Mouse (Mus musculus) left cerebral cortex, adult 2 months (tissue): ENCODE measurements at regions not wholly inside any gene's neighbourhood (a gene's known extent, or its start where the extent isn't known, plus 50 kb on each side); places are given as distances from the start of the nearest gene placed in this dataset.
A peak's percentile ranks its signal among the peaks of the same experiment; 100 is the strongest.
"Not testable (repeated sequence)": the region's sequence is repeated elsewhere in the genome, so short reads cannot be mapped to it uniquely, and the experiment has no call there.

Source experiments
- DNase-seq, 2 experiments: peaks; one replicate each; pipeline ENCODE4 v3.0.0; 2021 to 2022; ENCODE audit warnings: low spot score in 2 of 2, mixed read lengths in 1 of 2; ENCODE audit errors: extremely low spot score in 1 of 2
- H3K27ac ChIP-seq: fragments of 200-600 bp; 2 replicates; pipeline ENCODE4 v1.8.1; 2022
- H3K4me3 ChIP-seq: fragments of 200-600 bp; 2 replicates; pipeline ENCODE4 v1.8.1; 2022
- CTCF ChIP-seq: fragments of 200-600 bp; IDR thresholded peaks from 2 replicates; pipeline ENCODE4 v1.8.1; 2022; ENCODE audit warnings: antibody characterized with exemption, mild to moderate bottlenecking, moderate library complexity
- intact Hi-C: fragments of 180-260 bp; cut with DNase I; formaldehyde crosslinking; loops from one replicate; pipeline ENCODE4 v1.15.1; 2025

GRCm38 (mm10) chr17:29430401-29430800 is 60.2 kb upstream of the Pim1 start:
- no peak for TF ChIP-seq CTCF
- intact Hi-C loops, result no loop called here
- Histone ChIP-seq H3K27ac (no peak overlapping the region), H3K4me3 (no peak overlapping the region)
- DNase-seq, result no peak

- no peak; the same call in 1 of the 2 replicates for TF ChIP-seq CTCF
- DNase-seq, result no peak
- no peak overlapping the region for H3K27ac ChIP-seq
- intact Hi-C loops, result no loop called here
- H3K4me3 ChIP-seq, result no peak overlapping the region
Observed at GRCm38 (mm10) chr17:29430806-29431205, 59.7 kb upstream of the Pim1 start.

GRCm38 (mm10) chr17:29431553-29432297 is 58.8 kb upstream of the Pim1 start:
- Histone ChIP-seq H3K4me3 (no peak overlapping the region), H3K27ac (no peak overlapping the region)
- intact Hi-C loops, result no loop called here
- no peak for DNase-seq
- no peak for TF ChIP-seq CTCF

- intact Hi-C loops, result no loop called here
- no peak for TF ChIP-seq CTCF
- DNase-seq, result no peak
- H3K4me3 ChIP-seq, result no peak overlapping the region
- H3K27ac ChIP-seq, result no peak overlapping the region
Observed at GRCm38 (mm10) chr17:29432666-29433065, 57.9 kb upstream of the Pim1 start.

- H3K4me3 ChIP-seq, result no peak overlapping the region
- H3K27ac ChIP-seq, result no peak overlapping the region
- TF ChIP-seq CTCF, result no peak
- intact Hi-C loops, result no loop called here
- DNase-seq, result no peak
Observed at GRCm38 (mm10) chr17:29433370-29433769, 57.2 kb upstream of the Pim1 start.

GRCm38 (mm10) chr17:29434074-29434944 is 56.2 kb upstream of the Pim1 start:
- Histone ChIP-seq H3K4me3 (no peak overlapping the region), H3K27ac (no peak overlapping the region)
- TF ChIP-seq CTCF, result no peak
- no peak for DNase-seq
- intact Hi-C loops, result no loop called here

- DNase-seq, result no peak
- no peak for TF ChIP-seq CTCF
- no peak overlapping the region for H3K27ac ChIP-seq
- no peak overlapping the region for H3K4me3 ChIP-seq
- intact Hi-C loops, result no loop called here
Observed at GRCm38 (mm10) chr17:29435345-29436006, 55.1 kb upstream of the Pim1 start.

- Histone ChIP-seq H3K27ac (peak overlapping the region; percentile 90), H3K4me3 (peak overlapping the region; percentile 57)
- DNase-seq, intact Hi-C loops: not testable (repeated sequence)
Observed at GRCm38 (mm10) chr17:29436484-29436870, 54.1 kb upstream of the Pim1 start.

- TF ChIP-seq CTCF, result no peak
- peak overlapping the region; percentile 90 for H3K27ac ChIP-seq
- peak; percentile 69 to 71 for DNase-seq
- intact Hi-C loops, result loop anchor here (1.0 kb wide), 1 partner anchor 55 kb away; no protein-coding TSS in a partner anchor
- H3K4me3 ChIP-seq, result peak overlapping the region; percentile 57
Observed at GRCm38 (mm10) chr17:29436871-29437534, 53.5 kb upstream of the Pim1 start.

GRCm38 (mm10) chr17:29437535-29438324 is 52.8 kb upstream of the Pim1 start:
- peak overlapping the region; percentile 57 for H3K4me3 ChIP-seq
- intact Hi-C loops, result loop anchor here (1.0 kb wide), 1 partner anchor 55 kb away; no protein-coding TSS in a partner anchor
- DNase-seq, result no peak
- peak overlapping the region; percentile 90 for H3K27ac ChIP-seq
- TF ChIP-seq CTCF, result no peak
